Mouse (Mus musculus): ENCODE data around the gene Npm3. TPM values are rescaled to one million over a fixed set of nuclear protein-coding genes. Genes with fewer than 3 reads are reported as not detected.

Gene Npm3
- polyA plus RNA-seq, 1 experiment, result 1.3 TPM

DNA sequence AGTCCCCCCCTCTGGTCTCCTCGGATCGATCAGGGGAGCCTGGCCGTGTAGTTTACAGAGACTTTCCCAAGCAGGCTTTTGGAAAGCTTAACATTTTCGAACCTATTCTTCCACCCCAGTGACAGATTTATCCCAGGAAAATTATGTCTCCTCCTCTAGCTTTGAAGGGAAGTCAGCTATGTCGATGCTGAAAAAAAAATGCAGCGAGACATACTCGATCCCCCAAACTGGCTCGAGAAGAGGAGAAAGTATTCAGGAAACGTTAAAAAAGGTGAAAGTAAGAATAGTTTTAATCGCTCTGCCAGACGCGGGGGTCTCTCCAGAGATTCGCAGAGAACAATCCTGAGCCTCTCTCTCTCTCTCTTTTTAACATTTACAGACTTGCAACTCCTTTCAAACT, 9.2 kb downstream of the Npm3 start:
- H3K27me3 ChIP-seq (ENCODE audit: control insufficient read depth), result peaks cover 100% of the 10 kb centered on the region
- peaks cover 6% of the 10 kb centered on the region for H3K4me1 ChIP-seq (ENCODE audit: control insufficient read depth)
- H3K36me3 ChIP-seq (ENCODE audit: control insufficient read depth), result no peaks in the 10 kb centered on the region
- no peak overlapping the region for H3K4me3 ChIP-seq (replicated peaks)
- peaks cover 18% of the 10 kb centered on the region; the same call in 1 of the 2 replicates for H3K9me3 ChIP-seq (ENCODE audit: control insufficient read depth, low read length)
- TF ChIP-seq GATA1 (IDR thresholded peaks at IDR 0.05; ENCODE audit: low read length) (no peak), TAL1 (IDR thresholded peaks at IDR 0.05; ENCODE audit: low read length) (no peak)

DNA sequence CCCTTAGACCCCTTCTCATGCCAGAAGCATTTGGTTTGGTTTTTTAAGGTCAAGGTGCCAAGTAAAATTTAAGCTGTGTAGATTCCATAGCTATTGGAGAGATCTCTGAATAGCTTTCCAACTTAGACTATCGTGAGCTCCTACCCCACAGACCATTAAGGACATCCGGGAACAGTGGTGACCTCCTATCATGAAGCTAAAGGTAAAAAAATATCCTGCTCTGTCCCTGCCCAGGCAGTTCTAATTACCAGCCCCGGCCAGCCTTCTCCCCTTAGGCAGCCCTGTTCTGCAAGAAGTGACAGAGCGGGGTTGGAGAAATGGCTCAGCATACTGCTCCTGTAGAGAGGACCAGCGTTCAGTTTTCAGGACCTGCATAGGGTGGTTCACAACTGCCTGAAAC, 10.9 kb downstream of the Npm3 start:
- no peak overlapping the region for H3K4me3 ChIP-seq (replicated peaks)
- H3K27me3 ChIP-seq (ENCODE audit: control insufficient read depth), result peaks cover 100% of the 10 kb centered on the region
- TF ChIP-seq TAL1 (IDR thresholded peaks at IDR 0.05; ENCODE audit: low read length), result no peak
- H3K4me1 ChIP-seq (ENCODE audit: control insufficient read depth), result peaks cover 6% of the 10 kb centered on the region
- no peaks in the 10 kb centered on the region for H3K36me3 ChIP-seq (ENCODE audit: control insufficient read depth)
- peaks cover 14% of the 10 kb centered on the region; the same call in 1 of the 2 replicates for H3K9me3 ChIP-seq (ENCODE audit: control insufficient read depth, low read length)

DNA sequence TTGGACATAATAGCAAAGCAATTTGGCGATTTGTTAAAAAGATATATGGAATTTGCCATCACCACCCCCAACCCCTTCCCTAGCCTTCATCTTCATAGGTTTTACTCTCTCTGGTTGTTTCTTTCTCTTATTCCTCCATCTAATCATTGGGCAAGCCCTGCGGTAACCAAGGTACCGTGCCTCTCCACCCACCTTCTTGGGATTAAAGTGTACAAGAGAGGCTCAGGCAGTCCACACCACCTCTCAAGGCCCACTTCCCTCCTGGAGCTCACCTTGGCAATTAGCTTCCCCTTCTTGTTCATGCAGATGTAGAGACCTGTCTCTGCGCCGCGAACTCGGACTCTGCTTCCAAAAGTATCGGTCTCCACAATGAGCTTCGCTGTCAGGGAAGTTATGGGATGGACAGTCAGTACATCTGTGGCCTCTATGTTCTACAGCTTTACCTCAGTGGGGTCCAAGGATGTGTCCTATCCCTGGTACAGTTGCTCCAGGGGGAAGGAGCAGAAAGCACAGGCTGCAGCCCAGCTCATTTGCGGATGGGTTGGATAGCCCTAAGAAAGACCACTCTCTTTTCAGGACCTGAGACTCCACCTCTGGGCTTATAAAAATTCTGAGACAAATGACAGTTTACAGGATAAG, 11.4 kb downstream of the Npm3 start:
- H3K27me3 ChIP-seq (ENCODE audit: control insufficient read depth), result peaks cover 100% of the 10 kb centered on the region

DNA sequence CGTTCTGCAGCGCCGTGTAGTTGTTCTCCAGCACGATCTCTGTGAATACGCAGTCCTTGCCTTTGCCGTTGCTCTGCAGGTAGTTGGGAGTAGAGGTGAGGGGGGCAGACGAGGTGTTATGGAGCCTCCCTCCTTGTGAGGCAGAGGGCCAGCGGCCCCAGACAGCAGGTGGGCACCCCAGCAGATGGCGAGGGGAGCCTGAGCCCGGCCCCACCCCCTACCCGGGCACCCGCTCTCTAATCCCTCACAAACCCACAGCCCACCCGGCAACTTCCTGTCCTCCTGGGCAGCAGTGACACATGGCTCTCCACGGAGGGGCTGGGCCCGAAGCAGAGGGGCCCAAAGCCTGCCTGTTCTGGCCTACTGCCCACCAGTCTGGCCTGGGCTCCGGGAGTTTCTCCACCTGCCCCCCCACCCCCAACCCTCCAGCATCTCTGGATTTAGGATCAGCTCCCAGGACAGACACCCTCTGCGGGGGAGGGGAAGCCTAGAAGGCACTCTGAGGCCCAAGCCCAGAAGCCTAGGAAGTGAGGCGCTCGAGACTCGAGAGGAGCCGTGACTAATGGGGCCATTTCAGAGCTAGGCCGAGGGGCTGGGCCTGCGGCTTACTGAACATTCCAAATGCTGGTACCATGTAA, 12.1 kb downstream of the Npm3 start:
- Histone ChIP-seq H3K4me1 (ENCODE audit: control insufficient read depth) (peaks cover 6% of the 10 kb centered on the region), H3K4me3 (replicated peaks) (no peak overlapping the region), H3K36me3 (ENCODE audit: control insufficient read depth) (no peaks in the 10 kb centered on the region), H3K27me3 (ENCODE audit: control insufficient read depth) (peaks cover 100% of the 10 kb centered on the region), H3K9me3 (ENCODE audit: control insufficient read depth, low read length) (peaks cover 11% of the 10 kb centered on the region; the same call in 1 of the 2 replicates)
- no peak for TF ChIP-seq TAL1 (IDR thresholded peaks at IDR 0.05; ENCODE audit: low read length)
- TF ChIP-seq GATA1 (IDR thresholded peaks at IDR 0.05; ENCODE audit: low read length), result no peak

More for the DNA sequence above, 11.4 kb downstream of the Npm3 start:
- Histone ChIP-seq H3K4me1 (ENCODE audit: control insufficient read depth) (peaks cover 6% of the 10 kb centered on the region), H3K4me3 (replicated peaks) (no peak overlapping the region), H3K36me3 (ENCODE audit: control insufficient read depth) (no peaks in the 10 kb centered on the region), H3K9me3 (ENCODE audit: control insufficient read depth, low read length) (peaks cover 14% of the 10 kb centered on the region; the same call in 1 of the 2 replicates)
- TF ChIP-seq GATA1 (IDR thresholded peaks at IDR 0.05; ENCODE audit: low read length) (no peak), TAL1 (IDR thresholded peaks at IDR 0.05; ENCODE audit: low read length) (no peak)

DNA sequence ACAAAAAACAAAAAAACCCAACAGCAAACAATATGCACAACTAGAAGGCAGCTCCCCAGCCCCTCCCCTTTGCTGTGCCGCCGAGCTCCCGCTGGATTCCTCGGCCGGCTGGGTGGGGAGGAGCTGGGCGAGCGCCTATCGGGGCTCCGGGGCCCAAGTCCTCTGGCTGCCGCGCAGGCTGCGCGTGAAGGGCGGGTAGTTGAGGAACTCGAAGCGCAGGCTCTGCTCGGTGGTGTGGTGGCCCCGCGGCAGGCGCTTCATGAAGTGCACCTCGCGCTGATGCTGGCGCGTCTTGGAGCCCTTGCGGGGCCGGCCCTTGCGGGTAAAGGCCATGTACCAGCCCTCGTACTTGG, 12.6 kb downstream of the Npm3 start:
- H3K36me3 ChIP-seq (ENCODE audit: control insufficient read depth), result no peaks in the 10 kb centered on the region
- H3K27me3 ChIP-seq (ENCODE audit: control insufficient read depth), result peaks cover 99% of the 10 kb centered on the region
- TF ChIP-seq TAL1 (IDR thresholded peaks at IDR 0.05; ENCODE audit: low read length) (no peak), GATA1 (IDR thresholded peaks at IDR 0.05; ENCODE audit: low read length) (no peak)
- H3K9me3 ChIP-seq (ENCODE audit: control insufficient read depth, low read length), result peaks cover 7% of the 10 kb centered on the region; the same call in 1 of the 2 replicates
- no peak overlapping the region for H3K4me3 ChIP-seq (replicated peaks)
- H3K4me1 ChIP-seq (ENCODE audit: control insufficient read depth), result peaks cover 6% of the 10 kb centered on the region

DNA sequence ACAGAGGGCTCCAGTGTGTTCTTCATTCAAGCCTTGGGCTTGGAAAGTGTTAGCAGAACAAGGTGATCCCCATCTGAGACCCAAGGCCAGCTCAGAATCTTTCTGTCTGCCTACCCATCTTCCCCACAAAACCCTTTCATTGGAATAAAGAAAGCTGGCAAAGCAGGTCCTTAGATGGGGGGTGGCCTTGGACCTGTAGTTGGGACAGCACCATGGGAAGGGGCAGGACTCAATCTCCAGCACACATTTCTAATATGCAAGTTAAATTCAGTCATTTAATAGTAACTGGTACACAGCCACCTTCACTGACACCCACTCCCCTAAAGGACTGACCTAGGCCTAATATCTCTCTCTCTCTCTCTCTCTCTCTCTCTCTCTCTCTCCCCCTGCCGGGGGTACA, 13.2 kb downstream of the Npm3 start:
- Histone ChIP-seq H3K36me3 (ENCODE audit: control insufficient read depth) (no peaks in the 10 kb centered on the region), H3K9me3 (ENCODE audit: control insufficient read depth, low read length) (peaks cover 2% of the 10 kb centered on the region; the same call in 1 of the 2 replicates), H3K4me3 (replicated peaks) (no peak overlapping the region), H3K27me3 (ENCODE audit: control insufficient read depth) (peaks cover 99% of the 10 kb centered on the region), H3K4me1 (ENCODE audit: control insufficient read depth) (peaks cover 6% of the 10 kb centered on the region)
- no peak for TF ChIP-seq GATA1 (IDR thresholded peaks at IDR 0.05; ENCODE audit: low read length)
- no peak for TF ChIP-seq TAL1 (IDR thresholded peaks at IDR 0.05; ENCODE audit: low read length)

DNA sequence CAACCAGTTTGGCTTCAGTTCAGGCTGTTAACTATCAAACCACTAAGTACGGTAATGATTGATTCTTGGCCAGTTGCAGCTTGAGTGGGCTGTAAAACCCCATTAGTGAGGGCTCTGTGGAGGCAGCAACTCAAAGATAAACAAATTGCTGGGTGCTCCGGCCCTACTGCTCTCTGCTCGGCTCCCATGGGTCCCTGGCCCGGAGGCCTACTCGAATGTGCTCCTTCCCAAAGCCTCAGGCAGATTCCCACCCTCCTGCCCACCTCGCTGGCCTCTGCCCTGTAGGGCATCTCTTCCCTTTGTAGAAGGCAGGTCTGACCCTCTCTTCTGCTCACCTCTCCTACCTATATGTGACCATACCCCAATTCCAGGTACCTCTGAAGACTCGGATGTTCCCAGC, 14.6 kb downstream of the Npm3 start:
- no peaks in the 10 kb centered on the region for H3K36me3 ChIP-seq (ENCODE audit: control insufficient read depth)
- peaks cover 6% of the 10 kb centered on the region for H3K4me1 ChIP-seq (ENCODE audit: control insufficient read depth)
- H3K9me3 ChIP-seq (ENCODE audit: control insufficient read depth, low read length), result no peaks in the 10 kb centered on the region
- H3K4me3 ChIP-seq (replicated peaks), result no peak overlapping the region
- no peak for TF ChIP-seq TAL1 (IDR thresholded peaks at IDR 0.05; ENCODE audit: low read length)
- no peak for TF ChIP-seq GATA1 (IDR thresholded peaks at IDR 0.05; ENCODE audit: low read length)
- H3K27me3 ChIP-seq (ENCODE audit: control insufficient read depth), result peaks cover 94% of the 10 kb centered on the region

DNA sequence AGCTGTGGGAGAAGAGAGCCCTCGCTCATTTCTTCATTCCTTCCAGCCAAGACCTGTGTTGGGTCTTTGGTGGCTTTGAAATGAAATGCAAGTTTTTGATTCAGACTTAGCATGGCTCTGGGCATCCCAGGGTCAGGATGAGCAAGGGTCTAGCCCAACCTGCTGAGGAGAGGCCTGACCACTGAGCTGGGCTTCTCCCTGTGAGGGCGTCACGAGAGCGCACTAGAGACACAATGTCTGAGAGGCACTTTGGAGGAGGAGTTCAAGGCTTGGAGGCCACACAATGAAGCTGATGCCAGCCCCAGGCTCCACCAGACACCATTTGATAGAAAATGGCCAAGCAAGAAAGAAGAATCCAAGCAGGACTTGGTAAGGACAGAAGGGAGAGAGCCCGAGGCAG, 15.2 kb downstream of the Npm3 start:
- H3K36me3 ChIP-seq (ENCODE audit: control insufficient read depth), result no peaks in the 10 kb centered on the region
- peaks cover 89% of the 10 kb centered on the region for H3K27me3 ChIP-seq (ENCODE audit: control insufficient read depth)
- peaks cover 6% of the 10 kb centered on the region for H3K4me1 ChIP-seq (ENCODE audit: control insufficient read depth)
- no peaks in the 10 kb centered on the region for H3K9me3 ChIP-seq (ENCODE audit: control insufficient read depth, low read length)
- no peak overlapping the region for H3K4me3 ChIP-seq (replicated peaks)
- no peak for TF ChIP-seq TAL1 (IDR thresholded peaks at IDR 0.05; ENCODE audit: low read length)

DNA sequence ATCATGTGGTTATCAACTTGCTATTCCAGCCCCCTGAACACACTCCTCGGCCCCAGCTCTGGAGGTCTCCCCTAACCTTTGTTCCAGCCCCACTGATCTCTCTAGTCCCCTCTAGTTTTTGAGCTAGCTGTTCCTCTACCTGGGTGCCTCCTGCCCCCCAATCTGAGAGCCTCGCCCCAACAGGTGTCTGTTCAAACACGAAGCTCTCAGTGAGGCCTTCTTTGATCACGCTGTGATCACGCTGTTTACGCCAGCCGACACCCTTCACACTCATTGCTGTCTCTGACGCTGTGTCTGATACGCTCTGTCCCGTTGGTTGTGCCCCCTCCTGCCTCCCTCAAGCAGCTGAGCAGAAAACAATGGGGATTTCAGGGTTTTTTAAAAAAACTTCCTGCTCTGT, 15.8 kb downstream of the Npm3 start:
- no peaks in the 10 kb centered on the region for H3K36me3 ChIP-seq (ENCODE audit: control insufficient read depth)
- peaks cover 86% of the 10 kb centered on the region for H3K27me3 ChIP-seq (ENCODE audit: control insufficient read depth)
- no peak overlapping the region for H3K4me3 ChIP-seq (replicated peaks)
- H3K9me3 ChIP-seq (ENCODE audit: control insufficient read depth, low read length), result no peaks in the 10 kb centered on the region
- TF ChIP-seq TAL1 (IDR thresholded peaks at IDR 0.05; ENCODE audit: low read length), result no peak
- TF ChIP-seq GATA1 (IDR thresholded peaks at IDR 0.05; ENCODE audit: low read length), result no peak
- H3K4me1 ChIP-seq (ENCODE audit: control insufficient read depth), result peaks cover 6% of the 10 kb centered on the region

Measured in erythroblast, embryonic 14.5 days (primary cell).